Mouse (Mus musculus): ENCODE measurements around the gene Gm3239. TPM values are rescaled to one million over a fixed set of nuclear protein-coding genes. Genes with fewer than 3 reads are reported as not detected.
"Not testable (repeated sequence)": the region's sequence is repeated elsewhere in the genome, so short reads cannot be mapped to it uniquely, and the experiment has no call there.

Gm3239 gene
- polyA plus RNA-seq (2016; fragmentation: Nextera tagmentation; extraction: Ambion mirVana): not detected in 2 replicates

GRCm38 (mm10) chr14:4663892-4664291 is at the start of gene Gm3239:
Gm3239 (plus strand) TSS chr14:4664192.
- not testable (repeated sequence) for H3K4me3 ChIP-seq; H3K36me3 ChIP-seq (replicated peaks); DNase-seq (ENCODE audit: extremely low spot score, low spot score); H3K27ac ChIP-seq; H3K9me3 ChIP-seq; H3K4me1 ChIP-seq; H3K27me3 ChIP-seq (ENCODE audit: poor library complexity, severe bottlenecking)
- WGBS: no CpG with 5 or more reads among the region's 2 CpGs

- H3K36me3 ChIP-seq (replicated peaks); H3K27ac ChIP-seq; DNase-seq (ENCODE audit: extremely low spot score, low spot score); H3K9me3 ChIP-seq; H3K4me1 ChIP-seq; H3K27me3 ChIP-seq (ENCODE audit: poor library complexity, severe bottlenecking); H3K4me3 ChIP-seq: not testable (repeated sequence)
- no CpG with 5 or more reads among the region's 2 CpGs for WGBS
Measured at GRCm38 (mm10) chr14:4632052-4632451, 31.9 kb upstream of the Gm3239 start, which contains the start of gene Gm8159. Gm8159 (plus strand) TSS chr14:4632352.

GRCm38 (mm10) chr14:4649309-4649708 is 14.7 kb upstream of the Gm3239 start:
- peak overlapping the region; percentile 49 for H3K4me3 ChIP-seq
- not testable (repeated sequence) for H3K36me3 ChIP-seq (replicated peaks); H3K27me3 ChIP-seq (ENCODE audit: poor library complexity, severe bottlenecking); H3K4me1 ChIP-seq; H3K27ac ChIP-seq; H3K9me3 ChIP-seq
- peak; percentile 10 for DNase-seq (ENCODE audit: extremely low spot score, low spot score)
- WGBS: 3% methylated on average over 18 of the region's 18 CpGs

GRCm38 (mm10) chr14:4650324-4650723 is 13.7 kb upstream of the Gm3239 start:
- not testable (repeated sequence) for H3K36me3 ChIP-seq (replicated peaks); H3K27ac ChIP-seq; DNase-seq (ENCODE audit: extremely low spot score, low spot score); H3K4me3 ChIP-seq; H3K4me1 ChIP-seq; H3K9me3 ChIP-seq; H3K27me3 ChIP-seq (ENCODE audit: poor library complexity, severe bottlenecking)
- WGBS: 6% methylated on average over 5 of the region's 9 CpGs

GRCm38 (mm10) chr14:4708938-4709337 is 44.9 kb downstream of the Gm3239 start, which contains the start of gene Gm7876:
Gm7876 (plus strand) TSS chr14:4709238.
- 79% methylated on average over 1 of the region's 2 CpGs for WGBS

More at GRCm38 (mm10) chr14:4708938-4709337, 44.9 kb downstream of the Gm3239 start, which contains the start of gene Gm7876:
- H3K36me3 ChIP-seq (replicated peaks); H3K4me1 ChIP-seq; H3K27me3 ChIP-seq (ENCODE audit: poor library complexity, severe bottlenecking); H3K9me3 ChIP-seq; H3K4me3 ChIP-seq; DNase-seq (ENCODE audit: extremely low spot score, low spot score); H3K27ac ChIP-seq: not testable (repeated sequence)

Other genes starting within 250 kb of the Gm3239 start
- gene Gm3164, start 248.7 kb upstream of the Gm3239 start, polyA plus RNA-seq (2016; fragmentation: Nextera tagmentation; extraction: Ambion mirVana): 0.86 and 0.90 TPM in 2 replicates
- gene Gm3173, start 233.2 kb upstream of the Gm3239 start, polyA plus RNA-seq (2016; fragmentation: Nextera tagmentation; extraction: Ambion mirVana): not detected in 2 replicates
- gene Gm3182, start 182.4 kb upstream of the Gm3239 start, polyA plus RNA-seq (2016; fragmentation: Nextera tagmentation; extraction: Ambion mirVana): not detected in 2 replicates
- gene Gm3047, start 108.8 kb upstream of the Gm3239 start, polyA plus RNA-seq (2016; fragmentation: Nextera tagmentation; extraction: Ambion mirVana): not detected in 2 replicates
- not detected in 2 replicates for gene Gm8159, start 31.8 kb upstream of the Gm3239 start, polyA plus RNA-seq (2016; fragmentation: Nextera tagmentation; extraction: Ambion mirVana)
- not detected in 2 replicates for gene Gm7876, start 45.0 kb downstream of the Gm3239 start, polyA plus RNA-seq (2016; fragmentation: Nextera tagmentation; extraction: Ambion mirVana)
- 0.64 and 0.79 TPM in 2 replicates for gene Gm3252, start 62.6 kb downstream of the Gm3239 start, polyA plus RNA-seq (2016; fragmentation: Nextera tagmentation; extraction: Ambion mirVana)
- not detected in 2 replicates for gene Gm9602, start 112.1 kb downstream of the Gm3239 start, polyA plus RNA-seq (2016; fragmentation: Nextera tagmentation; extraction: Ambion mirVana)
- not detected in 2 replicates for gene Gm3269, start 173.9 kb downstream of the Gm3239 start, polyA plus RNA-seq (2016; fragmentation: Nextera tagmentation; extraction: Ambion mirVana)
- 0.33 and 0.76 TPM in 2 replicates for gene Gm3264, start 191.4 kb downstream of the Gm3239 start, polyA plus RNA-seq (2016; fragmentation: Nextera tagmentation; extraction: Ambion mirVana)
- not detected in 2 replicates for gene Gm3278, start 228.2 kb downstream of the Gm3239 start, polyA plus RNA-seq (2016; fragmentation: Nextera tagmentation; extraction: Ambion mirVana)

All from forebrain, embryonic 10.5 days (tissue).